Mouse (Mus musculus) heart, postnatal 0 days (tissue): Measurements from ENCODE around the gene Cux2. TPM values are rescaled to one million over a fixed set of nuclear protein-coding genes. Genes with fewer than 3 reads are reported as not detected.
A peak's percentile ranks its signal among the peaks of the same experiment; 100 is the strongest.

Experiments used
- ATAC-seq: fragments of 200-750 bp; cut with Nextera tagmentation; 2 replicates; pipeline ENCODE4 v1.8.0; 2017; ENCODE audit warnings: low read depth, moderate number of reproducible peaks, moderate library complexity; ENCODE audit not compliant: insufficient read depth
- DNase-seq: peaks from one replicate; pipeline ENCODE4 v3.0.0-alpha.2; 2016; ENCODE audit warnings: low spot score
- H3K27ac ChIP-seq: fragments of 300-500 bp; sonication (generic); 2 replicates; pipeline ENCODE4 v1.5.1; 2014; ENCODE audit warnings: low read depth, mild to moderate bottlenecking
- H3K27me3 ChIP-seq: fragments of 300-500 bp; sonication (generic); 2 replicates; pipeline ENCODE4 v1.6.1; 2014; ENCODE audit warnings: low read length, mixed read lengths; ENCODE audit not compliant: control insufficient read depth, insufficient read depth
- H3K36me3 ChIP-seq: fragments of 300-500 bp; sonication (generic); replicated peaks from 2 replicates; pipeline ENCODE4 v1.6.1; 2014; ENCODE audit warnings: low read length, mixed read lengths; ENCODE audit not compliant: control insufficient read depth, insufficient read depth
- H3K4me1 ChIP-seq: fragments of 300-500 bp; sonication (generic); 2 replicates; pipeline ENCODE4 v1.6.1; 2014; ENCODE audit warnings: antibody characterized with exemption; ENCODE audit not compliant: control insufficient read depth, insufficient read depth
- H3K4me2 ChIP-seq: fragments of 300-500 bp; sonication (generic); 2 replicates; pipeline ENCODE4 v1.6.1; 2014; ENCODE audit warnings: low read depth, mild to moderate bottlenecking, low read length, moderate library complexity
- H3K4me3 ChIP-seq: fragments of 300-500 bp; sonication (generic); 2 replicates; pipeline ENCODE4 v1.5.1; 2014; ENCODE audit warnings: low read depth, low read length
- H3K9ac ChIP-seq: fragments of 300-500 bp; sonication (generic); replicated peaks from 2 replicates; pipeline ENCODE4 v1.6.1; 2014; ENCODE audit warnings: low read depth, low read length, mixed read lengths
- H3K9me3 ChIP-seq: fragments of 300-500 bp; sonication (generic); replicated peaks from 2 replicates; pipeline ENCODE4 v1.6.1; 2016; ENCODE audit warnings: low read length; ENCODE audit not compliant: control insufficient read depth
- CTCF ChIP-seq: IDR thresholded peaks from 2 replicates; pipeline ENCODE4 v1.5.1; 2016; ENCODE audit warnings: antibody characterized with exemption, control low read depth, low read depth
- EP300 ChIP-seq: IDR thresholded peaks from 2 replicates; pipeline ENCODE4 v1.6.1; 2016; ENCODE audit warnings: antibody characterized with exemption, low read depth
- WGBS: fragments of 180-500 bp; shearing (Covaris S2); extraction: QIAGEN DNeasy Blood & Tissue Kit; methylation state at CpG from one replicate; pipeline ENCODE4 v1.1.7; 2014; 5-methylcytosine and 5-hydroxymethylcytosine counted together
- polyA plus RNA-seq: library from polyadenylated mRNA; unstranded; fragments of >200 nt; fragmentation: Nextera tagmentation; extraction: Ambion mirVana; gene quantifications from 2 replicates; pipeline ENCODE4 v1.2.1, GENCODE M21; 2015
- total RNA-seq: library from RNA; depleted of rRNA; stranded (reverse); fragments of >200 nt; gene quantifications from 2 replicates; pipeline ENCODE4 v1.2.3, GENCODE M21; 2014; ENCODE audit warnings: low replicate concordance

Cux2 gene
- total and polyA plus RNA-seq, 2 experiments from 2014 or later, result 1.3 to 9.5 TPM

- WGBS, result 77% methylated on average over 5 of the region's 5 CpGs
- Histone ChIP-seq H3K36me3 (0 out of 2 replicates have a peak, but pooled peaks cover 10% of the 10 kb centered on the region), H3K4me3 (no peak overlapping the region), H3K27ac (no peak overlapping the region), H3K27me3 (no peaks in the 10 kb centered on the region), H3K9ac (no peak overlapping the region), H3K4me2 (no peak overlapping the region), H3K4me1 (no peaks in the 10 kb centered on the region), H3K9me3 (no peaks in the 10 kb centered on the region)
- no peak for ATAC-seq
- no peak for DNase-seq
- TF ChIP-seq EP300, result no peak
- no peak for TF ChIP-seq CTCF
Observed at GRCm38 (mm10) chr5:122035278-122035677, 14.6 kb downstream of the Cux2 start.

DNA sequence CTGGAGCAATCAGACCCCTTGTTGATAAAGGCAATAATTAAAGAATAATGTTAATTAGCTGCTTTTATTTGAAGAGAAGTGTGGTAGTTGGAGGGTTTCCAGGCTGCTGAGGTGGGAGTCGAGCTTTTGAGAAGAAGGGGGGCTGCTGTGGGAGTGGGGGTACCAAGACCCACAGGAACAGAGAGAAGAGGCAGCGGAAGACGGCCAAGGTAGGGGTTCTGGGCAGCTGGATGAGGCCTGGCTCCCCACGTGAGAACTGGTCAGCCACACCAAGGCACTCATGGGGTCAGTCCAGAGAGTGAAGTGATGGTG lies 16.8 kb downstream of the Cux2 start:
- TF ChIP-seq EP300, result no peak
- TF ChIP-seq CTCF, result no peak
- Histone ChIP-seq H3K4me2 (no peak overlapping the region), H3K27ac (no peak overlapping the region), H3K9ac (no peak overlapping the region), H3K4me3 (no peak overlapping the region), H3K4me1 (no peaks in the 10 kb centered on the region), H3K27me3 (no peaks in the 10 kb centered on the region), H3K36me3 (0 out of 2 replicates have a peak, but pooled peaks cover 10% of the 10 kb centered on the region), H3K9me3 (no peaks in the 10 kb centered on the region)
- no peak for ATAC-seq
- WGBS, result 70% methylated on average over 4 of the region's 4 CpGs
- DNase-seq, result no peak

DNA sequence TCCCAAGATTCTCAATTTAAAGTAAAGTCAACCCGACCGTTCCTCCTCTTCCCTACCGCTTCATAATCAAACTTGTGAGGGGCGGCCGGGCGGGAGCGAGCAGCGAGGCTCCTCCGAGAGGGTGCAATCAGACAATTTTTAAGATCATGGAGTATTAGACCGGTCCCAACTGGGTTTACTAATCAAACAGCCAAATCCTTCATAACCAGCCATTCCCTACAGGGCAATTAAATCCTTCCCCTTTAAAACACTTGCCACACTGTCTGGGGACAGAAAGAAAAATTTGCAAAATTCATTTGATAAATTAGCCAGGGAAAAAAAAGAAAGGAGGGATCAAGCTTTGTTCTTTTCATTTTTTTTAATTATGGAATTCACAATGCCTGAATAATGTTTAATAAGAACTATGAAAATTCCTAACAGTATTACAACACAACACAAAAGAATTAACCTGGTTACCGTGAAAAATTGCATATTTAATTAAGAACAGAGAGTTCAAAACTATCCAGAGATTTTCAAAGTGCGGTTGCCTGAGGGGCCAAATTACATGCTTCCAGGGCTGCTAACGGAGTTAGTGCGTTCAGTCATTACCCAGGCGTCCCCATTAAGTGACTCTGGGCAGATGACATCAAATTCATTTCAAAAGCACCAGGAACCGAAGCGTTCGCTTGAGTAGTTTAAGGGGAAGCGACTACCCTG lies 17.3 kb downstream of the Cux2 start:
- H3K4me1 ChIP-seq, result no peaks in the 10 kb centered on the region
- H3K27ac ChIP-seq, result no peak overlapping the region
- DNase-seq (no peak), ATAC-seq (no peak)
- no peak overlapping the region for H3K9ac ChIP-seq
- H3K9me3 ChIP-seq, result no peaks in the 10 kb centered on the region
- 0 out of 2 replicates have a peak, but pooled peaks cover 7% of the 10 kb centered on the region for H3K36me3 ChIP-seq
- H3K4me2 ChIP-seq, result no peak overlapping the region
- H3K4me3 ChIP-seq, result no peak overlapping the region
- TF ChIP-seq CTCF, result no peak
- TF ChIP-seq EP300, result no peak
- H3K27me3 ChIP-seq, result no peaks in the 10 kb centered on the region
- 85% methylated on average over 19 of the region's 19 CpGs for WGBS

DNA sequence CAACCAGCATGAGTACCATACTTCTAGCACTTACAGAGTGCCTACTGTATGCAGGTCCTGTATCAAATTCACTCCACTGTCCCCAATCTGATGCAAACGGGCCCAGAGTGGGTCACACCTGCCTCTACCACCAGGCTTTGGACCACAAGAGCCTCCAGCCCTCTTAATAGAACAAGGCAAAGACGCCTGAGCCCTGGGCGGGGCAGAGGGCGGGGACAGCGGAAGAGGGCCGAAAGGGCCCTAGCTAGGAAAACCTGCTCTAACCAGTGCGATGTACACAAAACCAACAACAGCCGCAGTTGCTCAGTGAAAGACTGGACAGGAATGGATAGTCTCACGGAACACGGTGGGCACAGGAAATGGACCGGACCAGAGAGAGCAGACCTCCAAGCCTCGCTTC lies 18.8 kb downstream of the Cux2 start:
- WGBS, result 61% methylated on average over 12 of the region's 12 CpGs
- TF ChIP-seq CTCF (no peak), EP300 (no peak)

GRCm38 (mm10) chr5:122030640-122031039 lies 19.3 kb downstream of the Cux2 start:
- Histone ChIP-seq H3K9me3 (no peaks in the 10 kb centered on the region), H3K9ac (no peak overlapping the region), H3K27ac (no peak overlapping the region), H3K4me3 (no peak overlapping the region), H3K4me1 (no peaks in the 10 kb centered on the region), H3K36me3 (no peaks in the 10 kb centered on the region), H3K4me2 (no peak overlapping the region), H3K27me3 (no peaks in the 10 kb centered on the region)
- 50% methylated on average over 11 of the region's 11 CpGs for WGBS
- DNase-seq (no peak), ATAC-seq (peak; percentile 41; the same call in 1 of the 2 replicates)
- TF ChIP-seq CTCF (no peak), EP300 (no peak)

More for the DNA sequence above, 18.8 kb downstream of the Cux2 start:
- Histone ChIP-seq H3K27ac (no peak overlapping the region), H3K9ac (no peak overlapping the region), H3K27me3 (no peaks in the 10 kb centered on the region), H3K4me1 (no peaks in the 10 kb centered on the region), H3K4me3 (no peak overlapping the region), H3K36me3 (no peaks in the 10 kb centered on the region), H3K9me3 (no peaks in the 10 kb centered on the region), H3K4me2 (no peak overlapping the region)
- DNase-seq (no peak), ATAC-seq (no peak)

DNA sequence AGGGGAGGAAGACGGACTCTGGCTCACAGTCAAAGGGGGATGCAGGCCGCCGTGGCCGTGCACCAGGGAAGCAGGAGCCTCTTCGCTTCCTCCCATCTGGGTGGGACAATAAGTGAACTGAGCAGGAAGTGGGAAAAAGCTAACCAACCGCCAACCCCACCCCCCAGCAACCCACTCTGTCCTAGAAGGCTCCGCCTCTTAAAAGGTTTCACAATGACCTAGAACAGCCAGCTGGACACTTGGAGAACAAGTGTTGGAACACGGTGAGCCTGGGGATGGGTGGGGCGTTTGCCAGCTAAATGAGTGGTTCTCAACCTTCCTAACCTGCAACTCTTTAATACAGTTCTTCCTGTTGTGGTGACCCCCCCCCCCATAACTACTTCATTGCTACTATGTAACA lies 23.1 kb downstream of the Cux2 start:
- Histone ChIP-seq H3K9ac (no peak overlapping the region), H3K27me3 (no peaks in the 10 kb centered on the region), H3K4me1 (no peaks in the 10 kb centered on the region), H3K4me3 (no peak overlapping the region), H3K9me3 (no peaks in the 10 kb centered on the region), H3K4me2 (no peak overlapping the region), H3K36me3 (no peaks in the 10 kb centered on the region), H3K27ac (no peak overlapping the region)
- no peak for DNase-seq
- no peak for TF ChIP-seq EP300
- no peak for TF ChIP-seq CTCF
- 71% methylated on average over 9 of the region's 9 CpGs for WGBS
- no peak for ATAC-seq
